Mouse (Mus musculus): Measurements from ENCODE around the gene Wrnip1. TPM values are rescaled to one million over a fixed set of nuclear protein-coding genes. Genes with fewer than 3 reads are reported as not detected.
A peak's percentile ranks its signal among the peaks of the same experiment; 100 is the strongest.
"Not testable (repeated sequence)": the region's sequence is repeated elsewhere in the genome, so short reads cannot be mapped to it uniquely, and the experiment has no call there.

The Wrnip1 gene
- total RNA-seq, 1 experiment from 2014 or later = 44.7 TPM

GRCm38 (mm10) chr13:32851967-32852366 lies 50.1 kb downstream of the Wrnip1 start:
- DNase-seq = peak; percentile 55

GRCm38 (mm10) chr13:32852539-32852938 lies 50.7 kb downstream of the Wrnip1 start:
- no peak for DNase-seq

GRCm38 (mm10) chr13:32853073-32853472 lies 51.2 kb downstream of the Wrnip1 start:
- DNase-seq = no peak

GRCm38 (mm10) chr13:32860821-32861220 lies 59.0 kb downstream of the Wrnip1 start:
- DNase-seq = no peak

- no peak for DNase-seq
Observed at GRCm38 (mm10) chr13:32863456-32863855, 61.6 kb downstream of the Wrnip1 start.

- DNase-seq = not testable (repeated sequence)
Observed at GRCm38 (mm10) chr13:32864529-32864928, 62.7 kb downstream of the Wrnip1 start.

DNA sequence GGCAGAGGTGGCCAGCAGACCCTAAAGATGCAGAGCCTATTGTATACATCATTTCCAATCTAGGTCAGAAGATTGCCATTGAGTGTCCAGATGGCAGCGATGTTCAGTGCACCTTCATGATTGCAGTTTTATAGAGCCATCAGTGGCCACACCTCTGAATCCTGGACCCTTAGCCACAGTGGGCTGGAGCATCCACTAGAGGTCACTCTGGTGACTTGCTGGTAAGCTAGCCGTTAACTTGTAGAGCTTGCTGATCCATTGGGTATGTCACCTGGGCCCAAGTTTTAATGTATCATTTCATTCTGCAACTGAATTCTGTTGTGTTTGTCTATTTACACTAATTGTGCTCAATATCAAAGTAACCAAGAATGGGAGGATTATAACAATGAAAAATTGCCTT lies 63.8 kb downstream of the Wrnip1 start:
- DNase-seq = no peak

DNA sequence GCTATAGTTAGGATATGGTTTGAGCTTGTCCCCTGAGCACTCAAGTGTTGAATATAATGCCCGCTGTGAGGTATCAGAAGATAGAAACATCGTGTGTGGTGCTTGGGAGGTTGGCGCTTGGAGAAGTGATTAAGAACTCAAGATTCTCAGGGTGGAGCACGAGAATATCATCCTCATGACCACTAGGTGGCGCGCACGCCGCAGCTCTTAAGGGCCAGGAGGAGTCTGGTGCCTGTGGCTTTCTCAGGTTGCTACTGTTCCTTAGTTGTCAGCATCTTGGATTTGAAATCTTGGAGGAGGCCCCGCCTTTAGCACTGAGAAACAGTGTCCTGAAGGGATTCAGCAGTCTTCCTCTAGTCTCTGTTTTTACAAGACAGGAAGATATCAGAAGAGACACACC lies 64.6 kb downstream of the Wrnip1 start:
- DNase-seq = peak; percentile 79

DNA sequence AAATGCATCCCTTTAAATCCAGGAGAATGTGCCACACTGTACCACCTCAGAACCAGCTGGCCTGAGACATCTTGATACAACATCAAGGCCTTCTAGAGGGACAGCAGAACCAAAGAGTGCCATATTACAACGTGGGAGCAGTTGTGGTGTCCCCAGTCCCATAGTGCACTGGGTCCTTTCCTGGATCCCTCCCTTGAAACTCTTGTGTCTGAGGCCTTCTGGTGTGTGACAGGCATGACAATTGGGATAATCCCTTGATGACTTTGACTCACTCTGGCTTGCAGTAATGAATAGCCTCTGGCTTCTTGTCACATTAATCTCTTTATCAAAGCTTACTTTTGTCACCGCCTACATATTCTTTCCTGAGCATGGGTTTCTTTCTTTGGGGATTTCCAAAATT lies 65.2 kb downstream of the Wrnip1 start:
- DNase-seq = no peak

- not testable (repeated sequence) for DNase-seq
Observed at GRCm38 (mm10) chr13:32868233-32868632, 66.4 kb downstream of the Wrnip1 start.

GRCm38 (mm10) chr13:32868843-32869242 lies 67.0 kb downstream of the Wrnip1 start:
- DNase-seq = no peak

Other genes starting within 250 kb of the Wrnip1 start
- 0.06 TPM in 1 of 2 replicates, not detected in the other for gene Mylk4, start 18.1 kb upstream of the Wrnip1 start, total RNA-seq (2021)
- gene D930007J09Rik, start 811 bp downstream of the Wrnip1 start, total RNA-seq (2021) = not detected in 2 replicates
- 103 and 180 TPM in 2 replicates for gene Serpinb1a, start 49.1 kb downstream of the Wrnip1 start, total RNA-seq (2021)
- not detected in 2 replicates for gene Serpinb1c, start 96.2 kb downstream of the Wrnip1 start, total RNA-seq (2021)
- gene Serpinb6b, start 163.2 kb downstream of the Wrnip1 start, total RNA-seq (2021) = 43.9 and 61.3 TPM in 2 replicates
- gene Serpinb9, start 201.2 kb downstream of the Wrnip1 start, total RNA-seq (2021) = 15.6 and 19.8 TPM in 2 replicates
- 0.29 TPM in 1 of 2 replicates, not detected in the other for gene Serpinb9b, start 225.4 kb downstream of the Wrnip1 start, total RNA-seq (2021)